Mouse (Mus musculus) pancreas, adult 10 weeks (tissue): ENCODE results near the gene Cwf19l1. TPM values are rescaled to one million over a fixed set of nuclear protein-coding genes. Genes with fewer than 3 reads are reported as not detected.

Experiments used
- polyA plus RNA-seq: library from polyadenylated mRNA; stranded (reverse); fragments of 350-450 nt; fragmentation: Illumina TruSeq; extraction: RNeasy Lipid Tissue Mini Kit (QIAGEN cat#74804); gene quantifications from one replicate; pipeline ENCODE4 v1.2.3, GENCODE M21; 2015; ENCODE audit warnings: low read depth, low replicate concordance; ENCODE audit not compliant: insufficient read depth

Gene Cwf19l1
- polyA plus RNA-seq: 3.5 TPM

DNA sequence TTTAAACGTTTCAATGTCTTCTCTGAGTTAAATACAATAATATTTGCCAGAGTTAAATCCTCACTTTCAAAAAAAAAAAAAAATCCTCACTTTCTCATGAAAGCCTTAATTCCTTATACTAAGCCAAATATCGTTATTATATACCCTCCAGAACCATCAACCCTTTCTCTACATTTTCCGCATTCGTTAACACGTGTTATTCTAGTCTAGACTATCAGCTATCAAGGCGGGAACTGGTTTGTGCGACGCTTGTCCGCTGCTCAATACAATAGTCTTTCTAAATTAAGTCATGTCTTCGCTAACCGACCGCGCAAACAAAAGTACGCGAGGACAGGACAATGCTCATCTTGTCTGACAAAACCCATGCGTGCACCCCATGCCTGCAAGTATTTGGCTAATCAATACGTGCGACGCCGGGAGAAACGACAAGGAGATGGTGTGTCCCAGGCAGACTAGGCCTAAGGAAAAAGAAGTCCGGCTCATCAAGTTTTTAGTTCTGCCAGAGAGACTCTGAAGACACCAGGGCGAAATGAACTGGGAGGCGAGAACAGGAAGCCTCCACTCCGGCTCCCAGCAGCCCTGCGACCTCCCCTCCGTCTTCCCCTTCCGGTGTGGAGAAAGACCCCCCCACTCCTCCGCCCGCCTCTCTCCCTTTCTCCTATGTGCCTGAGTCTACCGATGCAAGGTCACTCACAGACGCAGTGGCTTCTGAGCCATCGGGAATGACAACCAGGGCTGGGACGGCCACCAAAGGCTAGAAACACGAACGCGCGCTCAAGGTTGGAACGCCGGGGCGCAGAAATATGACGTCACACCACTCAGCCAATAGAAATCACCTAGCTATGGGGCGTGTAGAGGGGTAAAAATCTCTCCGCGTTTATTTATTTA, at the start of gene Cwf19l1:
Gene Cwf19l1 (minus strand): TSS at position 805 of the 888 bp plus-strand sequence.

DNA sequence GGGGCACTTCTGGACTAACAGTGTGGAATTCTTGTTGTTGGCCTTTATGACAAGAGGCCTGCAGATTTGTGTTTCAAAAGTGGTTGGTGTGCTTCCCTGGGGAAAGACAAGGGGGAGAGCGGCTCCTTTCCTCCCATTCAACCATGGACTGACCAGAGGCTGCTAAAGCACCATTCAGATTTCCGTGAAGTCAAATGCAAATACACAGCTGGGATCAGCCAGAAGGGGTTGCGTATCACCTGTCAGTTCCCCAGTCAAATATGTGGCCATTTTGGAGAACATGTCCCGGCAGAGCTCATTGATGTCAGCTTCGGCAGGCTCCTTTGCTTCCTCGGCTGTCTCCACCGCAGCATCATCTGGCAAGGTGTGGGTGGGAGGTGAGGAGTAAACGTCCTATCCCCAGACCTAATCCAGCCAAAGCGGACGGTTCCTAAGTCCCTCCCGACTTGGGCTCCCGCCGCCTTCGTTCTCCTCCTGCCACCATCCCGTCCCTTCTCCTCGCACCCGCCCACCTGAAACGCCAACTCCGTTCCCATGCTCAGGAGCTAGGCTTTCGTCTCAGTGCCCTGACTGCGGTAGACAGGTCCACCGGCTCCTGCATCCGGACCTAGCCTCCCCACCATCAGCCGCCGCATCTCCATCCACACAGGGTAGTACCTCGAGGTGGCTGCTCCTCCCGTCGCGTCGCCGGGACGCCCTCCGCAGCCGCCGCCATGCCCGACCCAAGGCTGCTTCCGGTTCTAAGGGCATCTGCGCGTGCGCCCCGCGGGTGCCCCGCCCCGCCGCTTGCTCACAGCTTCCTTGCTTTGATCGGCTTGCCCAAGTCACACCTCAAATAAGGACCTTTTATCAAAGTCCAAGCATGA, 10.3 kb upstream of the Cwf19l1 start, which contains the start of gene Bloc1s2:
Gene Bloc1s2 (minus strand): TSS at position 745 of the 866 bp plus-strand sequence.

DNA sequence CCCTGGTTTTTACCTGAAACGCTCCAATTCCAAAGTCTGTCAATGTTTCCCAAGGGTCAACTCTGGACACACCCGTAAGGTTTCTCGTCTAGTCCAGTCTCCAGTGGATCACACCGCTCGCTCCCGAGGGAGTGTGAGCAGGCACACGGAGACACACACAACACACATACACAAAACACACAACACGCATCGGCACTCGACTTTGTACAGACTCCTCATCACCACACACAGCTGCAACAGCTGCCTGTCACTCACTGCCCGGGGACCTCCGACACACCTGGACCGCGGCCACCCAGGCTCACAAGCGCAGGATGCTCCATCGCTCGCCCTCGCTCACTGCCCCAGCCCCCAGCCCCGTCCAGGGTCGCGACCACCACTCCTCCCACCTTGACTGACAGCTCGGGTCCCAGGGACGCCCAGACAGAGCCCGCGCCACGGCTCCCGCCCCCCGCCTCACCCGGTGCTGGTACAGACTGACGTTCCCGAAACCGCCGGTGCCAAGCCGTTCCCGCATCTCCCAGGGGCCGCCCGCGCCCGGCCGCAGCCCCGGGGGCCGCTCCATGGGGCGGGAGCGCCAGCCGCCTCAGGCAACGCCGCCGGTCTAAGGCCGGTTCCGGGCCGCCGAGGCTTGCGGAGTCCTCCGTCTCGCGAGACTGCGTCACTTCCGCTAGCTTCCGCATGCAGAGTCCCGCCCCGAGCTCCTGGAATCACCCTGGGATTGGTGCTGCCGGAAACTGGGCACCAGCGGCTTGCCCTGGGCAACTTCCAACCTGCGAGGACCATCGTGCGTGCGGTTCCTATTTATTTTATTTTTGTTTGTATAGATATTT, 28.6 kb downstream of the Cwf19l1 start, which contains the start of gene Chuk:
Gene Chuk (minus strand): TSS at position 650 of the 830 bp plus-strand sequence.

DNA sequence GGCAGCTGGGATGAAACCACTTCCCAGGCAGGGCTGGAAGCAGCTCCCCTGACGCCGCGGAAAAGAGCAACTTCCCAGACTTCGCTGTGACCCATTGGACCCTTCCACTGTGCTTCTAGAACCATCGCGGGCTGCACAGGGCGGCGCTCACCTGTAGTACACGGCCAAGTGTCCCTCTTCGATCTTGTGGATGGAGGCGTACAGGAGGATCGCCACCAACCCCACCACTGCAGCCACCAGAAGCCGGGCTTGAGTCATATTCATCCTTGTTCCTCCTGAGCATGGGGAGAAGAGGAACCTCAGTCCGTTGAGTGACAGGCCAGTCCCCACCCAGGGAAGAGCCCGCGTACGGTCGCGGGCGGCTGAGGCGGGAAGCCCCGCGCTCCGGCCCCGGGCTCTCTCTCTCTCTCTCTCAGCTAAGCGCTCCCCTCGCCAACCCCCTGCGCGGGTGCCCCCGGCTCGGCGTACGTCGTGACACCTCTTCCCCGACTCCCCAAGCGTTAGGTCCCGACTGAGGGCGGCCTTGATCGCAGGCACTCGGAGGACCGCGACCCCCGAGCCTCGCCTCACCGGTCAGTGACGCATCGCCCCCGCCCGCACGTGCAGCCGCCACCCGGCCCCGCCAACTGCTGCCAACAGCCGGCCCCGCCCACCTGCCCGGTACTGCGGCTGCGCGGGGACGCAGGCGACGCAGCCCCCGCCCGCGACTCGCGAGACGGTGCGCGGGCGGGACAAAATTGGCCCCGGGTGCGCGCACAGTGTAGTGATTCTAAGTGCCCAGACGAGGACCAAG, 66.4 kb downstream of the Cwf19l1 start, which contains the start of gene Erlin1:
Gene Erlin1 (minus strand): TSS at position 665 of the 793 bp plus-strand sequence.

Other genes with a start within 250 kb of the Cwf19l1 start
- 5.9 TPM for gene Dnmbp, start 195.7 kb downstream of the Cwf19l1 start, polyA plus RNA-seq
- 16.4 TPM for gene Cpn1, start 149.3 kb downstream of the Cwf19l1 start, polyA plus RNA-seq
- not detected for gene Cyp2c23, start 106.7 kb downstream of the Cwf19l1 start, polyA plus RNA-seq
- 5.2 TPM for gene Erlin1, start 66.1 kb downstream of the Cwf19l1 start, polyA plus RNA-seq
- gene Chuk, start 28.4 kb downstream of the Cwf19l1 start, polyA plus RNA-seq: 24.8 TPM
- 19.4 TPM for gene Bloc1s2, start 10.6 kb upstream of the Cwf19l1 start, polyA plus RNA-seq
- not detected for gene Pkd2l1, start 56.6 kb upstream of the Cwf19l1 start, polyA plus RNA-seq
- gene Scd3, start 67.4 kb upstream of the Cwf19l1 start, polyA plus RNA-seq: not detected
- 20.6 TPM for gene Scd2, start 157.8 kb upstream of the Cwf19l1 start, polyA plus RNA-seq
- gene Scd4, start 197.2 kb upstream of the Cwf19l1 start, polyA plus RNA-seq: 0.24 TPM